Mouse (Mus musculus) spleen, adult 2 months (tissue): ENCODE results near the gene Rnf20. TPM values are rescaled to one million over a fixed set of nuclear protein-coding genes. Genes with fewer than 3 reads are reported as not detected.
A peak's percentile ranks its signal among the peaks of the same experiment; 100 is the strongest.
"Not testable (repeated sequence)": the region's sequence is repeated elsewhere in the genome, so short reads cannot be mapped to it uniquely, and the experiment has no call there.

ENCODE experiments used
- DNase-seq, 2 experiments: peaks; one replicate each; pipeline versions ENCODE4 v3.0.0 to v3.0.0-alpha.2; 2012 to 2021; ENCODE audit warnings: low spot score in 2 of 2, low read depth in 1 of 2
- H3K27ac ChIP-seq: fragments of 200-500 bp; 2 replicates; pipeline ENCODE4 v1.5.1; 2012; ENCODE audit warnings: low read length, inconsistent platforms; ENCODE audit not compliant: insufficient read depth
- H3K27me3 ChIP-seq: fragments of 200-500 bp; 2 replicates; pipeline ENCODE4 v1.6.1; 2012; ENCODE audit warnings: mild to moderate bottlenecking, moderate library complexity, low read length, inconsistent platforms; ENCODE audit not compliant: control insufficient read depth, insufficient read depth
- H3K36me3 ChIP-seq: fragments of 200-500 bp; 2 replicates; pipeline ENCODE4 v1.6.1; 2012; ENCODE audit warnings: mild to moderate bottlenecking, low read length, inconsistent platforms; ENCODE audit not compliant: control insufficient read depth, insufficient read depth
- H3K4me1 ChIP-seq: fragments of 200-500 bp; 2 replicates; pipeline ENCODE4 v1.6.1; 2011; ENCODE audit warnings: inconsistent platforms; ENCODE audit not compliant: control insufficient read depth, insufficient read depth, insufficient read length
- H3K4me3 ChIP-seq: fragments of 200-500 bp; 2 replicates; pipeline ENCODE4 v1.5.1; 2011; ENCODE audit warnings: mild to moderate bottlenecking, inconsistent platforms; ENCODE audit not compliant: insufficient read depth, insufficient read length; ENCODE audit errors: extremely low read depth
- CTCF ChIP-seq: fragments of 200-500 bp; IDR thresholded peaks from 2 replicates; pipeline ENCODE4 v1.5.1; 2011; ENCODE audit warnings: mild to moderate bottlenecking, inconsistent platforms; ENCODE audit not compliant: insufficient read depth, insufficient read length, insufficient replicate concordance; ENCODE audit errors: extremely low read depth
- POLR2A ChIP-seq: fragments of 200-500 bp; IDR thresholded peaks from 2 replicates; pipeline ENCODE4 v1.6.1; 2011; ENCODE audit warnings: low read depth, low read length, inconsistent platforms
- WGBS: fragments of 180-500 bp; shearing (Covaris S2); methylation state at CpG from one replicate; pipeline ENCODE4 v1.1.7; 2018; 5-methylcytosine and 5-hydroxymethylcytosine counted together
- polyA plus RNA-seq: library from polyadenylated mRNA; depleted of rRNA; stranded (reverse); fragments of >200 nt; gene quantifications from 2 replicates; pipeline ENCODE4 v1.2.3, GENCODE M21; 2012

The Rnf20 gene
- polyA plus RNA-seq, 1 experiment, result 16.6 TPM

- DNase-seq, result no peak
- no peaks in the 10 kb centered on the region for H3K27me3 ChIP-seq
- no peaks in the 10 kb centered on the region for H3K36me3 ChIP-seq
- WGBS, result 86% methylated on average over 2 of the region's 2 CpGs
- H3K4me1 ChIP-seq, result no peaks in the 10 kb centered on the region
- no peak overlapping the region for H3K27ac ChIP-seq
- TF ChIP-seq CTCF (no peak), POLR2A (no peak)
- H3K4me3 ChIP-seq, result no peak overlapping the region
These were observed 9.5 kb upstream of the Rnf20 start for GRCm38 (mm10) chr4:49622272-49622671.

GRCm38 (mm10) chr4:49623916-49624315, 7.9 kb upstream of the Rnf20 start:
- H3K4me3 ChIP-seq, result no peak overlapping the region
- TF ChIP-seq CTCF (no peak), POLR2A (no peak)
- no peaks in the 10 kb centered on the region for H3K27me3 ChIP-seq
- WGBS, result 83% methylated on average over 4 of the region's 4 CpGs
- H3K27ac ChIP-seq, result no peak overlapping the region
- H3K4me1 ChIP-seq, result no peaks in the 10 kb centered on the region
- no peaks in the 10 kb centered on the region for H3K36me3 ChIP-seq
- DNase-seq, result no peak

- WGBS, result 74% methylated on average over 4 of the region's 4 CpGs
- H3K27me3 ChIP-seq, H3K4me3 ChIP-seq, H3K4me1 ChIP-seq, DNase-seq, H3K27ac ChIP-seq, H3K36me3 ChIP-seq: not testable (repeated sequence)
These were observed 6.8 kb upstream of the Rnf20 start for GRCm38 (mm10) chr4:49624969-49625368.

DNA sequence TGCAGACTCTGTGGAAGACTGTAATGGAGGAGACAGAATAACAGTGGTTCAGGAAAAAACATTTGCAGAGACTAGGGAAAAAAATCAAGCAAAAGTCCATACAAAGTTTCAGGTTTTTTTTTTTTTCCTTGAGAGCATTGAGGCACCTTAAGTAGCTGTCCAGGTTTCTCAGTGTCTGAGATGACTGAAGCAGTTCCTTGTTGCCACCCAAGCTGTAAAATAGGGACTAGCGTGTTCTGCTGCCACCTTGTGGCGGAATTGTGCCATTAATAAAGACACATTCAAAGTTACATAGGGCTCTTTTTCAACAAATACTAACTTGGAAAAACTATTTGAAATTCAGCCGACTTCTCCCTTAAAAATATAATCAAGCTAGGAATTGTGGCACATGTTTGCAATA, 4.8 kb upstream of the Rnf20 start:
- Histone ChIP-seq H3K4me1 (no peaks in the 10 kb centered on the region), H3K27ac (no peak overlapping the region), H3K27me3 (no peaks in the 10 kb centered on the region), H3K4me3 (no peak overlapping the region), H3K36me3 (no peaks in the 10 kb centered on the region)
- WGBS, result under 1% methylated on average over 3 of the region's 3 CpGs
- DNase-seq, result peak; percentile 50 to 64
- TF ChIP-seq POLR2A, result no peak
- TF ChIP-seq CTCF, result peak; percentile 57; the same call in 1 of the 2 replicates

DNA sequence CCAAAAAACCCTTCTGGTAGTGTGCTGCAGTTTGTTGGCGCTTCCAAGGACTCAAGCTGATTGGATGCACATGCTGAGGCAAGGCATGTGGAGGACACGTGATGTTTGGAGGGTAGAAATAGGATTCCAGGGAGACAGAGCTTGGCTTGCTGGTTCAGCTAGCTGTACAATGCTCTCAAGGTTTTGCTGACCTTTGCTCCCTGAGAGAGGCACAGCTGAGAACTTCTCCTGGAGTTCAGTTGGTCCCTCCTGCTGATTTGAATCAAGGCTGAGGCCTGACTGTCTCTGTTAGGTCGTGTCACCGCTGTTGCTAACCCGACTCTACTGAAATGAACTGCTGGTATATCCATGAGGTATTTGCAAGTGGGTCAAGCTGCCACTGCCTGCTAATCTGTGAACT, 2.9 kb upstream of the Rnf20 start:
- 87% methylated on average over 5 of the region's 5 CpGs for WGBS
- no peak overlapping the region for H3K27ac ChIP-seq
- H3K36me3 ChIP-seq, result 0 out of 2 replicates have a peak, but pooled peaks cover 1% of the 10 kb centered on the region
- DNase-seq, result no peak
- H3K4me3 ChIP-seq, result no peak overlapping the region
- H3K4me1 ChIP-seq, result no peaks in the 10 kb centered on the region
- TF ChIP-seq POLR2A (no peak), CTCF (no peak)
- H3K27me3 ChIP-seq, result no peaks in the 10 kb centered on the region

DNA sequence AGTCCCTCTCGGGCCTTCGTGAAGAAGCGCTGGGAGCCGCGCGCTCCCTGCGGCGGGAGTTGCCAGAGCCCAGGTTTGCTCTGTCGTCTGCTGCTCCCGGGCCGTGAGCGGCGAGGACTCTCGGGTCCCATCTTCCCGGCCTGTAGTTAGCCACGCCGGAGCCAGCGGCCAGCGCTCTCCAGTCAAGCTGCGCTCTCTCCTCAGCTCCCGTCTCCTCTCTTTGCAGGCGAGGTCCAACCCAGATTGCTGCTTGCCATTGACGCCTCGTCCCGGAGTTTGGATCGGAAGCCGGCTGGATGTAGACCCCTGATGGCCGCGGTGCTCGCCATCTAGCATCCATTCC, 304 bp downstream of the Rnf20 start:
- no peak for DNase-seq
- Histone ChIP-seq H3K27me3 (no peaks in the 10 kb centered on the region), H3K4me3 (peak overlapping the region; percentile 88), H3K4me1 (no peaks in the 10 kb centered on the region), H3K27ac (peak overlapping the region; percentile 63), H3K36me3 (peaks cover 14% of the 10 kb centered on the region)
- no peak for TF ChIP-seq POLR2A
- no peak for TF ChIP-seq CTCF
- WGBS, result under 1% methylated on average over 30 of the region's 30 CpGs

GRCm38 (mm10) chr4:49637821-49638220, 6.0 kb downstream of the Rnf20 start:
- no peak overlapping the region for H3K4me3 ChIP-seq
- peaks cover 34% of the 10 kb centered on the region for H3K36me3 ChIP-seq
- H3K27ac ChIP-seq, result no peak overlapping the region
- DNase-seq, result no peak
- 91% methylated on average over 11 of the region's 11 CpGs for WGBS
- no peak for TF ChIP-seq POLR2A
- TF ChIP-seq CTCF, result no peak
- no peaks in the 10 kb centered on the region for H3K27me3 ChIP-seq
- no peaks in the 10 kb centered on the region for H3K4me1 ChIP-seq

- 67% methylated on average over 2 of the region's 2 CpGs for WGBS
- peaks cover 38% of the 10 kb centered on the region for H3K36me3 ChIP-seq
- H3K27me3 ChIP-seq, result no peaks in the 10 kb centered on the region
- no peak overlapping the region for H3K4me3 ChIP-seq
- no peaks in the 10 kb centered on the region for H3K4me1 ChIP-seq
- TF ChIP-seq CTCF (no peak), POLR2A (no peak)
- no peak for DNase-seq
- H3K27ac ChIP-seq, result no peak overlapping the region
These were observed 8.1 kb downstream of the Rnf20 start for GRCm38 (mm10) chr4:49639913-49640312.
